Mouse (Mus musculus): Measurements from ENCODE around the gene Olfr1323. TPM values are rescaled to one million over a fixed set of nuclear protein-coding genes. Genes with fewer than 3 reads are reported as not detected.

The Olfr1323 gene
- polyA plus RNA-seq (2012; rRNA removed) = not detected in 2 replicates

- H3K4me3 ChIP-seq (ENCODE audit: control insufficient read depth, insufficient read depth, low read length) = no peak within 1 kb of the TSS
- 85% methylated on average over 1 of the region's 1 CpGs for WGBS
- no peaks in the 10 kb centered on the region for H3K36me3 ChIP-seq (ENCODE audit: control insufficient read depth, insufficient read depth, low read length)
- no peaks in the 10 kb centered on the region for H3K4me1 ChIP-seq (replicated peaks; ENCODE audit: control insufficient read depth, insufficient read depth, low read length)
- DNase-seq = no peak
- H3K27ac ChIP-seq (ENCODE audit: control insufficient read depth, insufficient read depth, low read length) = no peak within 1 kb of the TSS
- TF ChIP-seq POLR2A (IDR thresholded peaks at IDR 0.05; ENCODE audit: control insufficient read depth, extremely low read depth, insufficient read depth, low read length, poor library complexity) (no peak), CTCF (IDR thresholded peaks at IDR 0.05; ENCODE audit: borderline replicate concordance, control insufficient read depth, extremely low read depth, insufficient read depth, low read length, poor library complexity) (no peak)
- H3K27me3 ChIP-seq (ENCODE audit: control insufficient read depth, insufficient read depth, low read length) = no peaks in the 10 kb centered on the region
Measured at GRCm38 (mm10) chrX:50019259-50019658, at the start of gene Olfr1323. Gene Olfr1323 (minus strand): TSS chrX:50019359.

GRCm38 (mm10) chrX:50012242-50012641 is 6.9 kb downstream of the Olfr1323 start:
- 38% methylated on average over 4 of the region's 4 CpGs for WGBS
- H3K4me1 ChIP-seq (replicated peaks; ENCODE audit: control insufficient read depth, insufficient read depth, low read length) = no peaks in the 10 kb centered on the region
- no peaks in the 10 kb centered on the region for H3K36me3 ChIP-seq (ENCODE audit: control insufficient read depth, insufficient read depth, low read length)
- H3K4me3 ChIP-seq (ENCODE audit: control insufficient read depth, insufficient read depth, low read length) = no peak overlapping the region
- TF ChIP-seq POLR2A (IDR thresholded peaks at IDR 0.05; ENCODE audit: control insufficient read depth, extremely low read depth, insufficient read depth, low read length, poor library complexity) (no peak), CTCF (IDR thresholded peaks at IDR 0.05; ENCODE audit: borderline replicate concordance, control insufficient read depth, extremely low read depth, insufficient read depth, low read length, poor library complexity) (no peak)
- no peaks in the 10 kb centered on the region for H3K27me3 ChIP-seq (ENCODE audit: control insufficient read depth, insufficient read depth, low read length)
- DNase-seq = no peak
- H3K27ac ChIP-seq (ENCODE audit: control insufficient read depth, insufficient read depth, low read length) = no peak overlapping the region

Other genes starting within 250 kb of the Olfr1323 start
- 0.24 and 1.2 TPM in 2 replicates for gene Igsf1, start 221.6 kb downstream of the Olfr1323 start, polyA plus RNA-seq (2012; rRNA removed)
- gene Olfr1322, start 127.9 kb downstream of the Olfr1323 start, polyA plus RNA-seq (2012; rRNA removed) = not detected in 2 replicates